Mouse (Mus musculus): ENCODE data around the gene Acap1.
"Not testable (repeated sequence)": the region's sequence is repeated elsewhere in the genome, so short reads cannot be mapped to it uniquely, and the experiment has no call there.

Gene Acap1

DNA sequence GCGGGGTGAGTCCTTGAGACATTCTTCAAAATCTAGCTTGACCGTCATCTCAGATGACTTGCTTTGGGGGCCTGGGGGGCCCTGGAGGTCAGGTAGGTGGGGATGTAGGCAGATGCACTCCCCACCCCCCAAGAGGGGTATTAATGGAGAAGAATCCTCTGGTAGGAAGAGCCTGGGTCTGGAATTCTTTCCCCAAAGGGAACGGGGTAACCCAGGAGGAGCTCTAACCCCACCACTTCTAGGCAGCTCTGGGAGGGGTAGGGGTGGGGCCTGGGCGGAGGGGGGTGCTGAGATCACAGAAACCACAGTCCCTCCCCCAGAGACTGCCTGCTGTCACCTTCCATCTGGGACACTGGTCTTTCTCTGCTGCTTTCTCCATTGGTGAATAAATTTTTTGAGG is at the start of gene Acap1:
Gene Acap1, minus strand, starts transcription at position 249 of the 400 bp plus-strand sequence.
- DNase-seq (ENCODE audit: low spot score): no peak

DNA sequence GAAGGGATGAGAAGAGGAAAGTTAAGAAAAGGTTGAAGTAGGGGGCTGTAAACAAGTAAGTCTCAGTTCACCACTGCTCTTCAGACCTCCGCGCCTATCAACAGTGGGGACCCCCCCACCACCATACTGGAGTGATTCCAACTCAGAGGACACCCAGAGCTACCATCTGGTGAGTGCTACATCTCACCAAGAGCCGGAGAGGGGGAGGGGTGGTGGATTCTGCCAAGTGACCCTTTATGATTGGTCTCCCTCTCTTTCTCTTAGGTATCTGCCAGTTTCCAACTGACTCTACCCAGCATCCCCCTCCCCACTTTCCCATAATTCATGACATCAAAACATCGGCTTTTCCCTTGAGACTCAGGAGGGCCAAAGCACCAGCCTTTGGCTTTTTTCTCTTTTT is 45.6 kb upstream of the Acap1 start:
- no peak for DNase-seq (ENCODE audit: low spot score)

DNA sequence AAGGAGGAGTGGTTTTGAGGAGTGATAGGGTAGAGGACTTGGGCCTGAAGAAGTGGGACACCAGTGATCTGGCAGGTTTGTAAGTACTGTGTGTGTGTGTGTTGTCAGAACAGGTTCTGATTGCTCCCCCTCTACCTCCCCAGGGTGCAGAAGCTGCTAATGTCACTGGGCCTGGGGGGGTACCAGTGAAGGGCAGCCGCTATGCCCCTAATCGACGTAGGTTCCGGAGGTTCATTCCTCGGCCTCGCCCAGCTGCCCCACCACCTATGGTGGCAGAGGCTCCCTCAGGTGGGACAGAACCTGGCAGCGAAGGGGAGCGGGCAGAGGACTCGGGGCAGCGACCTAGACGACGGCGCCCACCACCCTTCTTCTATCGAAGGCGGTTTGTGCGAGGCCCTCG is 44.4 kb upstream of the Acap1 start:
- no peak for DNase-seq (ENCODE audit: low spot score)

DNA sequence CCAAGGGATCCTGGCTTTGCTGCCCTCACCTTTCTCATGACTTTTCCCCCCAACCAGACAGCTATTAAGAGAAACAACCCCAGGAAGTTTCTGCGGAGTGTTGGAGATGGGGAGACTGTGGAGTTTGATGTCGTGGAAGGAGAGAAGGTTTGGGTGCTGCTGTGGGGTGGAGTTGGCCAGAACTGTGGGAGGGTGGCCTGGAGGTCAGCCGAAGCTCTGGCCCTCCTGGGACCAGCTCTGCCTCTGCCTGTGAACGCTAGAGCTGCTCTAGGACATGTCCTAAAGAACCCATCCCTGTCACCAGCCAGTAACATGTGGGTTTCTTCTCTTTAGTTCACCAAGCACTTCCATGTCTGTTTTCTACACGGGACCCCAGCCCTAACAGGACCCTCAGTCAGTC is 43.8 kb upstream of the Acap1 start:
- DNase-seq (ENCODE audit: low spot score): no peak

DNA sequence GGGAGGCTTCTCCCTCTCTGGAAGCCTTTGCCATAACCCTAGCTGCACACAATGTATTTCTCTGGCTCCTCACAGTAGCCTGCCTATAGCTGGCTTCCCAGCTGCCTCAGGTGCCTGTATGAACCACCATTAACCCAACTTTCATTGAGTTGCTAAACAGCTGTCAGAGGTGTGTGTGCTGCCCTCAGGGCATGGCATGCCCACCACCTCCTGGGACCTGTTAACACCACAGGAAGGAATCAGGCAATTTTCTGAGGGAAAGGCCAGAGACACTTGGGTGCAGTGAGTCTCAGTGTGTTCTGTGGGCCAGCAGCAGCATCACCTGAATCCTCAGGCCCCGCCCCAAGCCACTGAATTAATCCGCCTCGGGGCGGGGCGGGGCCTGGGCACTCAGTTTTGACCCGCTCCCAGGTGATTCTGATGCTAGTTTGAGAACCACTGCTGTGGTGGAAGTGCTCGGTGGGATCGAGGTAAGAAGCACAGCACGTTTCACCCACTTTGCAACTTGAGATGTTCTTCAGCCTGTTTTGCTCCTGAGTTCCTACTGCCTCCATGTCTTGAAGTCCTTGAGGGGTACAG is 43.2 kb upstream of the Acap1 start:
- no peak for DNase-seq (ENCODE audit: low spot score)

DNA sequence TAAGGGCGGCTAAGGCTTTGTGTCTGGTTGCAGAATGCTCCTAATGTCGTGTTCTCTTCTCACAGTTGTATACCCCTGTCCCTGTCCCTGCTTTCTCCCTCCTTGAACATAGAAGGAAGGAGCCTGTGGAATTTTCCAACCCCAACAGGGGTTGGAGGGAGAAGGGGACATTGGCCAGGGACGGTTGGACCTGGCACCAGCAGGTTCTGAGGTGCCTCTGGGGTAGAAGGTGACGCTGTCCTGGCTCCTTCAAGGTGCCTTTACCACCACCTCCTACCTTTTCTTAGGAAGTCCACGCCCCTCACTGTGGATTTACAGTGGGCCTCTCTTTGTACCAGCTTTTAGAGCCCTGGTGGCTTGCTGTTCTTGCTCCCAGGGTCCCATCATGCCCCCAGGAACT is 42.5 kb upstream of the Acap1 start:
- no peak for DNase-seq (ENCODE audit: low spot score)

DNA sequence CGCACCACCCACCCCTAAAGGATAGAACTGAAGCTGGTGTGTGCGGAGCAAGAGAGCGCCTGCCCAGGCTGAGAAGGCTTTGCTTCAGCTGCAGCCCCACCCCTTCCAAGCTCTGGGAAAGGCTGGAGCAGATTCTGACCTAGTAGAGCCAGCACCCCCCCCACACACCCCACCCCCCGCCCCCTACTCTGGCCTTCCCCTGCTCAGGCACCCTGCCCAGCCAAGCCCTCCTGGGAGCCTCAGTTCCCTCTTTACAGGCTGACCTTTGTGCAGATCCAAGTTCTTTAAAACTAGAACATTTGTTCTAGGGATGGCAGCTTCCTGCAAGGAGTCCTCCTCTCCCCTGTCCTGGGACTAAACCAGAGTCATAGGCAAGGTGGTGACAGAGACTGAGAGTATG is 42.0 kb upstream of the Acap1 start:
- no peak for DNase-seq (ENCODE audit: low spot score)

DNA sequence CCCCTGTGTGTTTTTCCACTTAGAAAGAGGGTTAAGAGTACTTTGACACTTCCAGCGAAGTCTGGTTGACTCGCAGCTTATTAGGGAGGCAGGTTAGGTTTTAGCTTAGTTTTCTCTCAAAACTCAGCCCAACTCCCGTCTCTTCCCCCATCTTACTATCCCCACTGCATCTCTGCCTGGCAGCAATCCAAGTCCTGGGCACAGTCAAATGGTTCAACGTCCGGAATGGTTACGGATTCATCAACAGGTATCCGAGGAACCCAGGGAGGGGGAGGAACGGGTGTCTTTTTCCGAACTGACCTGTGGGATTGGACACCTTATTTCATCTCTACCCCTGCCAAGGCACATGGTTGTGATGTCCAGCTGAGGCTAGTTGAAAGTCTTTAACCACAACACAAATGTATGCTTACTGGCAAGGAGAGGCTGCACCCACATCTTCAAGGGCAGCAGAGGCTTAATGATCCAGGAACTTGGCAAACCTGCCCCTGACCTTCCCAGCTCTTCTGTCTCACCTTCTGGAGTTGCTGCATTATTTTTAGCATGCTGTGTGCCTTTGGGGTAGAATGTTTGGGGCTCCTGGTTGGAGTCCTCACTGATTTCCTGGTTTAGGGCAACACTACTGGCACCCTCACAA is 41.5 kb upstream of the Acap1 start:
- no peak for DNase-seq (ENCODE audit: low spot score)

DNA sequence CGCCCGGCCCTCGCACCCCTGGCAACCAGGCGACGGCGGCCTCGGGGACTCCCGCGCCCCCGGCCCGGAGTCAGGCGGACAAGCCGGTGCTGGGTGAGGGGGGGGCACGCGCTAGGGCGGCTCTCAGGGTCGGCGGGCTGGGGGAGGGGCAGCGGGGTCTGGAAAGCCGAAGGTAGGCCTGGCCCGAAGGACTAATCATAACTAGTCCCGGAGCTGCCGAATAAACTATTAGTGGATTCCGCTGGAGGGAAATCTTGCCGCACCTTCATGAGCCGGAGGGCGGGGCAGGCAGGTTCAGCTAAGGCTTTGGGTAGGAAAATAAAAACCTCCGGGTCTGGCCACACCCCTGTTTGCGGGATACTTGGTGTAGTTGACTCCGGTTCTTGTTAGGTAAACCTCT is 40.8 kb upstream of the Acap1 start:
- no peak for DNase-seq (ENCODE audit: low spot score)

DNA sequence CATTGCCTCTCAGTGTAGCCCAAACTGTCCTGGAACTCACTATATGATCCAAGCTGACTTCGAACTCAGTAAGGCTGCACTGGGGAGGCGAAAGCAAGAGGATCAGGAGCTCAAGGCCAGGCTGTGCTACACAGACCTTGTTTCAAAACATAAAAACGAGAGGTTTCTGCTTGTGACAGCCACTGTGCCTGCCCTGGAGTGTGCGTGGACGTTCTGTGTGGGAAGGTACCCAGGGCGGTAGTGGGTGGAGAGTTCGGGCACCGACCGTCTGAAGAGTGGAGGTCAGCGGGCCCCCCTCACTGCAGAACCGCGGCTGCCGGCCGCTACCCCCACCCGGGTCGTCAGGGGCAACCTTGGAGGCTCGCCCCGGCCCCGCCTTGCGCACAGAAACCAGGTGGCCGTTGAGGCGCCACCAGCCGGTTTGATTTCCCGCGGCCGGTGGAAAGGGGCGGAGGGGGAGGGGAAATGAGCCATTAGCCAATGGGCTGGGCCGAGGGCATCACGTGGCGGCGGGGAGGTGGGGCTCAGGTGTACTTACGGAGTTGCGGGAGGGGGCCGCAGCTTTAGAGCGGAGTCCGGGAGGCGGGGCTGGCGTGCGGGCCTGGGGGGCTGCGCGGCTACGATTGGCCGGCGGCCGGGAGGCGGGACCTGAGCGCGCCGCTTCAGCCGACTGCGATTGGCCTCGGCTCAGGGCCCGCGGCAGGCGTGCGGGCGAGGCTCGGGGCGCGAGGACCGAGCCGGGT is 40.0 kb upstream of the Acap1 start, which contains the start of gene Ybx2:
Gene Ybx2, plus strand, starts transcription at position 660 of the 743 bp plus-strand sequence.
- DNase-seq (ENCODE audit: low spot score): peak; percentile 85

DNA sequence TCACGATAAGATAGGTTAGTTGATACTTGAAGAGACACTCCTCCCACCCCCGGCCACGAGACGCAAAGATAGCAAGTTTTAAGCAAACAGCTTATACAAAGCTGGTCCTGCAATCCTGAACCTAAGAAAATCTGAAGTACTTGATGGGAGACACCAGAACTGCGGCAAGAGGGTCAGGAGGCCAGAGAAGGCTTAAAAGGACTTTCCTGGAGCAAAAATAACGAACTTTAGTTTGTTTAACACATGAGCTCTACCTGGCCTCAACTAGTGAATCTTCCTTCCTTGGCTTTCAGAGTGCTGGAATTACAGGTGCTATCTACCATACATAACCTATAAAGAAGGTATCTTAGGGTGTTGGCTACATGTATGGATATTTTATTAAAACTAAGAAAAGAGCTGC is 39.3 kb upstream of the Acap1 start:
- no peak for DNase-seq (ENCODE audit: low spot score)

DNA sequence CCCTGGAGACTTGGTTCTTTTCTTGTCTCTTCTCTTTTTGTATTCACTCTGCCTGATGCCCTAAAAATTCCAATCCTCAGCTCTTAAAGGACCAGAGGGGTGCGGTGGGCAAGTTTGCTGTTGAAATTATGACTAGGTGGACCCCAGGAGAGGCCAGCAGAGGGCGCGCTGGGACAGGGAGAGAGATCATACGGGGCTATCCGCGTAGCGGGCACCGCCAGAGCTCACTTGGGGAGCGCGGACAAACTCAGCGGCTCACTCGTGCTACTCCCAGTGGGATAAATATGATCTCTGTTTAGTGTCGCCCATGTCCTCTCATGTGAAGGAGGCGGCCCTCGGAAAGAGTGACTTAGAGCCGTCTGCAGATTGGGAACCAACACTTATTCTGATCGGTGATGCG is 38.8 kb upstream of the Acap1 start:
- peak; percentile 96 for DNase-seq (ENCODE audit: low spot score)

DNA sequence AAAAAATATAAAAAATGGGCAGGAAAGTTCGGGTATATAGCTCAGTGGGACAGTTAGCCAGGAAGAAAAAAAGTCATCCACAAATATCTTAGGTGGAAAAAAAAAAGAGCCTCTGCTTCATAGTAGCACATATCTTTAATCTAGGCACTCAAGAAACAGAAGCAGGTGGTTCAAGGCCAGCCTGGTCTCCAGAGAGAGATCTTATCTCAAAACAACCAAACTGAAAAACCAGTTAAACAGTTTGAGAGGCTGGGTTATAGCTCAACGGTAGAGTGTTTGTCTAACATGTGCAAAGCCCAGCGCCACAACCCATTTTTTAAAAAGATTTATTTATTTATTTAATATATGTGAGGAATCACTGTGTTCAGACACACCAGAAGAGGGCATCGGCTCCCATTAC is 37.7 kb upstream of the Acap1 start:
- no peak for DNase-seq (ENCODE audit: low spot score)

DNA sequence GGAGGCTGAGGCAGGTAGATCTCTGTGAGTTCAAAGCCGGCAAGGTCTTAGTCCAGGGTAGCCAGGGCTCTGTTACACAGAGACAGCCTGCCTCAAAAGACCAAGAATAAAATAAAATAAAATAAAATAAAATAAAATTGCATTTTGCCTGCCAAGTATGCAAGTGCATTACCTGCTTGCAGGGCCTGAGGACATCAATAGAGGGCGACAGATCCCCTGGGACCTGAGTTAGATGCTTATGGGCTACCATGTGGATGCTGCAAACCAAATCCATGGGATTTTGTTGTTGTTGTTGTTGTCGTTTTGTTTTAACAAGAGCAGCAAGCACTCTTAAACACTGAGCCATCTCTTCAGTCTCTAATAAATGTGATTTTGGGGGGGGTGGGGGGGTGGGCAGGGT is 36.9 kb upstream of the Acap1 start:
- DNase-seq (ENCODE audit: low spot score): peak; percentile 23

DNA sequence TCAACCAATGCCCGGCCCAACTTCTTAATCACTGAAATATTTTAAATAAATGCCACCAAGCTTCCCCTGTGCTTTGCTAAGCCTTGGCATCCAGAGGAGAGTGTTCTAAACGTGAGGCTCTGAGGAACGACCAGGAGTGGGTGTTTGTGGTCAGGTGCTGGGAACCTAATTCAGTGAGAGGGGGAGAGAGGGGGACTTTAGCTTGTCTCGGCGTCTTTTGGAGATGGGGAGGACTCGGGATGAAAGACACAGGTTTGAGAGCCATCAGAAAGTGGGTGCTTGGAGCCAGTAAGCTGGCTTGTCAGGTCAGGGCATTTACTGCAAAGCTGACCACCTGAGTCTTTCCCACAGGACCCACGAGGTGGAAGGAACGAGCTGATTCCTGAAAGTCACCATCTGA is 36.4 kb upstream of the Acap1 start:
- no peak for DNase-seq (ENCODE audit: low spot score)

DNA sequence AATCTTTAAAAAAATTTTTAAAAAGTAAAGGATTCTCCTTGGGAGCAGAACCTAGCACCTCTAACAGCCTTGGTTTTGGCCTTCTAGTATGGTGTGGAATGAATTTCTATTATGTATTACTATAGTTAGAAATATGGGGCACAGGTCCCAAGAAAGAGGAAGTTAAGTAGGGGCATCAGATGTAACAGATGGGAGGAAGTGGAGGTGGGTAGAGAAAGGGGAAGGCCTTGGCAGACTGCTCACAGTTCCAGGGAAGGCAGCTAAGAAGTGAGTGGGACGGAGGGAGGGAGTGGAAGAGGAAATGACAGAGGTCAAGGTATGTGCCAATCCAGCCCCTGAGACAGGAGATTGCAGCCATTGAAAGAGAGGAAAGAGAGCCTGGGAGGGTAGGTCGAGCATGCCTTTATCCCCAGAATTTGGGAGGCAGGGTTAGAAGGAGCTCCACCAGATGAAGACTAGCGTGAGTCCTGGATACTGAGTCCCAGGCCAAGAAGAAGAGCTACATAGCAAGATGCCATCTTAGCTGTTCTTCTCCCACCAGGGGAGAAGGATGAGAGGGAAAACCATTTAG is 35.7 kb upstream of the Acap1 start:
- DNase-seq (ENCODE audit: low spot score): no peak

DNA sequence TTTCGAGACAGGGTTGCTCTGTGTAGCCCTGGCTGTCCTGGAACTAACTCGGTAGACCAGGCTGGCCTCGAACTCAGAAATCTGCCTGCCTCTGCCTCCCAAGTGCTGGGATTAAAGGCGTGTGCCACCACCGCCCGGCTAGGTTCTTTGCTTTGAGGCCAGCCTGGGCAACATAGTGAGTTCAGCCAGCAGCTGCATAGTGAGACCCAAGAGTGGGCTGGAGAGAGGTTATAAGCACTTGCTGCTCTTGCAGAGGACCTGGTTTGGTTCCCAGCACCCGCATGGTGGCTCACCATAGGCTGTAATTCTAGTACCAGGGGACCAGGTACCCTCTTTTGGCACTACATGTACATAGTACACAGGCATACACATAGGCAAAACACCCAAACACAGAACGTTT is 34.8 kb upstream of the Acap1 start:
- DNase-seq (ENCODE audit: low spot score): not testable (repeated sequence)

DNA sequence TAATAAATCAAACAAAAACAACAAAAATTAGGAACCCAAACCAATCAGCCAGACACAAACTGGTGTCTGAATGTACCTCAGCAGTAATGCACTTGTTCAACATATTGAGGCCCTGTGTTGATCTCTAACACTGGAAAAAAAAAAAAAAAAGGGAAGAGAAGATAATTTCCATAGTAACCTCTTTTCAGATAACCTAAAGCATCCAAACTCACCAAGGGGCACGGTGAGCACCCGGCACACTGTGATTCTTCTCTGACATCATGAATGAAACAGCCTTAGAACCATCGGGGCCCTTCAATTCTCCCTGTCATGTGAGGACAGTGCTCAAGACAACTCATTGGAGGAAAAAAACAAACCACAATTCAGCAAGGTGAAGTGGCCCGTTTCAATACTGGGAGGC is 34.4 kb upstream of the Acap1 start:
- DNase-seq (ENCODE audit: low spot score): no peak

DNA sequence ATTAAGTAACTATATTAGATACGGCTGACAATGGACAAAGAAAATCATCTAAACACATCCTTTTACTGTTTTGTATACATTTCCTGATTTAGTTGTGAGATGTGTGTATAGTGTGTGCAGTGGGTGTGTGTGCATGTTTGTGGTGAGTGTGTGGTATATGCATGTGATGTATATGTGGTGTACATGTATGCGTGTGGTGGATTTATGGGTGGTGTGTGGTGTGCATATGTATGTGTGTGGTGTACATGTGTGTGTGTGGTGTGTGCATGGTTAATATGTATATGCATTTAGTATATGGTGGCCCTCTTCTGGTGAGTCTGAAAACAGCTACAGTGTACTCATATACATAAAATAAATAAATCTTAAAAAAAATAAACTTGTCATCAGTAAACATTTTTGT is 32.2 kb upstream of the Acap1 start:
- DNase-seq (ENCODE audit: low spot score): no peak

DNA sequence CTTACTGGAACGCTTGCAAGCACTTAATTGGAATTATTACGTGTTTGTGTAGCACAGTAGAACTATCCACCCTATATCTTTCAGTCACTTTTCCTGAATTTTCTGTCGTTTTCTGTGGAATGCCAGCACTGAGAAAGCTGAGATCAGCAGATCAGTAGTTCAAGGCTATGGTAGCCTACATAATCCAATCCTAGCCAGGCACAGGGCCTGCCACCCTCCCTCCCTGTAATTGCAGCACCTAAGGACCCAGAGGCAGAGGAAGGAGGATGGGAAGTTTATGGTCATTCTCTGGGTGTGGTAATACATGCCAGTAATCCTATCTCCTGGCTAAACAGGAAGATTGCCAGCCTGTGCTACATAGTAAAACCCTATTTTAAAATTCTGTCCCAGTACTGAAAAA is 27.5 kb upstream of the Acap1 start:
- no peak for DNase-seq (ENCODE audit: low spot score)

DNA sequence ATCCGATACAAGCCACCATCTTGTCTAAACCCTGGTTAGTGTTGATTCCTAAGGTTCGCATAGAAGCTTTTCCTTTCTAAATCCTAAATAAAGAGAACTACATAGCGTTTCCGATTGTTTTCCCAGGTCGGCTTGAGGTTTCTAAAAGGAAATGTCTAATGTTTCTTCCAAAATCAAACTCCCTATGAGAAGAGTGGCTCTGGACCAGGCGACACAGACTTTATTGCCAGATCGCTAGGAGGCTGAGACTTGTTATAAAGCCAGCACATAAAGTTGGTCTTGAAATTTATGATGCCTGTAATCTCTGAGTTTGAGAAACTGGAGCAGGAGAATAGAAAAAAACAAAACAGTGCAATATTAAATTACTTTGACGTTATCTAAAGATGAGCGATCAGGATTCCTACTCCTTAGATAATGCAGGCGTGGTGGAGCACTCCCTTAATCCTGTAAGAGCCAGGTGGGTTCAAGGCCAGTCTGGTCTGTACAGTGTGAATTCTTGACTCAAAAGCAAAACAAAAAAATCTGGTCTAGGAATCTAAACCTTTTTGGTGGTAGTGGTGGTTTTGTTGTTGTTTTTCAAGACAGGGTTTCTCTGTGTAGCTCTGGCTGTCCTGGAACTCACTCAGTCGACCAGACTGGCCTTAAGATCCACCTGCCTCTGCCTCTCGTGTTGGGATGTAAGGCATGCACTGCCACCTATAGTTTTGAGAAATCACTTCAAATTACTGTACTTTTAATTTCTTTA is 26.8 kb upstream of the Acap1 start:
- no peak for DNase-seq (ENCODE audit: low spot score)
